Mouse (Mus musculus): Measurements from ENCODE around the gene Kif1a. TPM values are rescaled to one million over a fixed set of nuclear protein-coding genes. Genes with fewer than 3 reads are reported as not detected.

The Kif1a gene
- polyA plus RNA-seq, 1 experiment from 2014 or later, result 6.3 TPM

GRCm38 (mm10) chr1:93051124-93051833 lies 50.5 kb downstream of the Kif1a start:
- Histone ChIP-seq H3K4me1 (ENCODE audit: control insufficient read depth, insufficient read depth, low read length) (no peaks in the 10 kb centered on the region), H3K9me3 (replicated peaks; ENCODE audit: control insufficient read depth, low read length) (no peaks in the 10 kb centered on the region), H3K27ac (ENCODE audit: low read depth, low read length) (no peak overlapping the region), H3K9ac (ENCODE audit: low read depth, low read length) (no peak overlapping the region), H3K4me2 (no peak overlapping the region), H3K27me3 (ENCODE audit: control insufficient read depth, insufficient read depth, low read length) (peaks cover 13% of the 10 kb centered on the region), H3K36me3 (ENCODE audit: control insufficient read depth, insufficient read depth, low read length) (no peaks in the 10 kb centered on the region), H3K4me3 (ENCODE audit: low read depth, low read length) (no peak overlapping the region)
- WGBS (ENCODE audit: insufficient replicate concordance), result 60% methylated on average over 19 of the region's 23 CpGs
- no peak for ATAC-seq (replicated peaks; ENCODE audit: insufficient number of reproducible peaks, low FRiP score, low TSS enrichment)

- 84% methylated on average over 3 of the region's 3 CpGs for WGBS (ENCODE audit: insufficient replicate concordance)
- Histone ChIP-seq H3K27ac (ENCODE audit: low read depth, low read length) (no peak overlapping the region), H3K36me3 (ENCODE audit: control insufficient read depth, insufficient read depth, low read length) (no peaks in the 10 kb centered on the region), H3K9me3 (replicated peaks; ENCODE audit: control insufficient read depth, low read length) (no peaks in the 10 kb centered on the region), H3K27me3 (ENCODE audit: control insufficient read depth, insufficient read depth, low read length) (peaks cover 13% of the 10 kb centered on the region), H3K9ac (ENCODE audit: low read depth, low read length) (no peak overlapping the region), H3K4me1 (ENCODE audit: control insufficient read depth, insufficient read depth, low read length) (no peaks in the 10 kb centered on the region; the same call in 1 of the 2 replicates), H3K4me2 (no peak overlapping the region), H3K4me3 (ENCODE audit: low read depth, low read length) (no peak overlapping the region)
- ATAC-seq (replicated peaks; ENCODE audit: insufficient number of reproducible peaks, low FRiP score, low TSS enrichment), result no peak
Observed at GRCm38 (mm10) chr1:93050071-93050470, 51.7 kb downstream of the Kif1a start.

GRCm38 (mm10) chr1:93046153-93046789 lies 55.5 kb downstream of the Kif1a start:
- H3K4me1 ChIP-seq (ENCODE audit: control insufficient read depth, insufficient read depth, low read length), result no peaks in the 10 kb centered on the region; the same call in 1 of the 2 replicates
- ATAC-seq (replicated peaks; ENCODE audit: insufficient number of reproducible peaks, low FRiP score, low TSS enrichment), result peak; percentile 62; the same call in 1 of the 2 replicates
- no peaks in the 10 kb centered on the region for H3K9me3 ChIP-seq (replicated peaks; ENCODE audit: control insufficient read depth, low read length)
- H3K4me2 ChIP-seq, result no peak overlapping the region
- H3K9ac ChIP-seq (ENCODE audit: low read depth, low read length), result no peak overlapping the region
- H3K27me3 ChIP-seq (ENCODE audit: control insufficient read depth, insufficient read depth, low read length), result peaks cover 9% of the 10 kb centered on the region
- H3K27ac ChIP-seq (ENCODE audit: low read depth, low read length), result no peak overlapping the region
- no peak overlapping the region for H3K4me3 ChIP-seq (ENCODE audit: low read depth, low read length)
- no peaks in the 10 kb centered on the region for H3K36me3 ChIP-seq (ENCODE audit: control insufficient read depth, insufficient read depth, low read length)
- WGBS (ENCODE audit: insufficient replicate concordance), result 76% methylated on average over 10 of the region's 10 CpGs

GRCm38 (mm10) chr1:93035981-93036380 lies 65.8 kb downstream of the Kif1a start:
- WGBS (ENCODE audit: insufficient replicate concordance), result 82% methylated on average over 4 of the region's 4 CpGs
- no peak overlapping the region for H3K9ac ChIP-seq (ENCODE audit: low read depth, low read length)
- no peaks in the 10 kb centered on the region for H3K9me3 ChIP-seq (replicated peaks; ENCODE audit: control insufficient read depth, low read length)
- no peaks in the 10 kb centered on the region for H3K36me3 ChIP-seq (ENCODE audit: control insufficient read depth, insufficient read depth, low read length)
- H3K4me1 ChIP-seq (ENCODE audit: control insufficient read depth, insufficient read depth, low read length), result peaks cover 12% of the 10 kb centered on the region; the same call in 1 of the 2 replicates
- H3K27ac ChIP-seq (ENCODE audit: low read depth, low read length), result no peak overlapping the region
- ATAC-seq (replicated peaks; ENCODE audit: insufficient number of reproducible peaks, low FRiP score, low TSS enrichment), result no peak
- no peak overlapping the region for H3K4me2 ChIP-seq
- no peak overlapping the region for H3K4me3 ChIP-seq (ENCODE audit: low read depth, low read length)
- 0 out of 2 replicates have a peak, but pooled peaks cover 3% of the 10 kb centered on the region for H3K27me3 ChIP-seq (ENCODE audit: control insufficient read depth, insufficient read depth, low read length)

- Histone ChIP-seq H3K9ac (ENCODE audit: low read depth, low read length) (0 out of 2 replicates have a peak overlapping the region, but pooled peaks have one; percentile 44), H3K27me3 (ENCODE audit: control insufficient read depth, insufficient read depth, low read length) (0 out of 2 replicates have a peak, but pooled peaks cover 3% of the 10 kb centered on the region), H3K4me1 (ENCODE audit: control insufficient read depth, insufficient read depth, low read length) (peaks cover 12% of the 10 kb centered on the region; the same call in 1 of the 2 replicates), H3K4me2 (0 out of 2 replicates have a peak overlapping the region, but pooled peaks have one; percentile 11), H3K27ac (ENCODE audit: low read depth, low read length) (peak overlapping the region; percentile 58; the same call in 1 of the 2 replicates), H3K4me3 (ENCODE audit: low read depth, low read length) (no peak overlapping the region), H3K36me3 (ENCODE audit: control insufficient read depth, insufficient read depth, low read length) (no peaks in the 10 kb centered on the region), H3K9me3 (replicated peaks; ENCODE audit: control insufficient read depth, low read length) (no peaks in the 10 kb centered on the region)
- ATAC-seq (replicated peaks; ENCODE audit: insufficient number of reproducible peaks, low FRiP score, low TSS enrichment), result peak; percentile 93
- WGBS (ENCODE audit: insufficient replicate concordance), result 24% methylated on average over 8 of the region's 8 CpGs
Observed at GRCm38 (mm10) chr1:93033989-93034388, 67.8 kb downstream of the Kif1a start.

GRCm38 (mm10) chr1:93031199-93031598 lies 70.6 kb downstream of the Kif1a start:
- Histone ChIP-seq H3K9me3 (replicated peaks; ENCODE audit: control insufficient read depth, low read length) (no peaks in the 10 kb centered on the region), H3K4me3 (ENCODE audit: low read depth, low read length) (no peak overlapping the region), H3K36me3 (ENCODE audit: control insufficient read depth, insufficient read depth, low read length) (no peaks in the 10 kb centered on the region), H3K9ac (ENCODE audit: low read depth, low read length) (no peak overlapping the region), H3K27me3 (ENCODE audit: control insufficient read depth, insufficient read depth, low read length) (no peaks in the 10 kb centered on the region), H3K4me2 (no peak overlapping the region), H3K27ac (ENCODE audit: low read depth, low read length) (no peak overlapping the region), H3K4me1 (ENCODE audit: control insufficient read depth, insufficient read depth, low read length) (peaks cover 12% of the 10 kb centered on the region; the same call in 1 of the 2 replicates)
- 75% methylated on average over 3 of the region's 3 CpGs for WGBS (ENCODE audit: insufficient replicate concordance)
- no peak for ATAC-seq (replicated peaks; ENCODE audit: insufficient number of reproducible peaks, low FRiP score, low TSS enrichment)

GRCm38 (mm10) chr1:93030060-93030459 lies 71.7 kb downstream of the Kif1a start:
- WGBS (ENCODE audit: insufficient replicate concordance), result 59% methylated on average over 2 of the region's 2 CpGs

GRCm38 (mm10) chr1:93029387-93029786 lies 72.4 kb downstream of the Kif1a start:
- no peaks in the 10 kb centered on the region for H3K36me3 ChIP-seq (ENCODE audit: control insufficient read depth, insufficient read depth, low read length)
- H3K9me3 ChIP-seq (replicated peaks; ENCODE audit: control insufficient read depth, low read length), result no peaks in the 10 kb centered on the region
- 86% methylated on average over 10 of the region's 10 CpGs for WGBS (ENCODE audit: insufficient replicate concordance)
- ATAC-seq (replicated peaks; ENCODE audit: insufficient number of reproducible peaks, low FRiP score, low TSS enrichment), result no peak
- no peaks in the 10 kb centered on the region for H3K27me3 ChIP-seq (ENCODE audit: control insufficient read depth, insufficient read depth, low read length)
- H3K9ac ChIP-seq (ENCODE audit: low read depth, low read length), result no peak overlapping the region
- H3K4me2 ChIP-seq, result no peak overlapping the region
- H3K27ac ChIP-seq (ENCODE audit: low read depth, low read length), result no peak overlapping the region
- H3K4me1 ChIP-seq (ENCODE audit: control insufficient read depth, insufficient read depth, low read length), result peaks cover 7% of the 10 kb centered on the region; the same call in 1 of the 2 replicates
- H3K4me3 ChIP-seq (ENCODE audit: low read depth, low read length), result no peak overlapping the region

More at GRCm38 (mm10) chr1:93030060-93030459, 71.7 kb downstream of the Kif1a start:
- no peak overlapping the region for H3K9ac ChIP-seq (ENCODE audit: low read depth, low read length)
- H3K4me2 ChIP-seq, result no peak overlapping the region
- no peaks in the 10 kb centered on the region for H3K27me3 ChIP-seq (ENCODE audit: control insufficient read depth, insufficient read depth, low read length)
- H3K4me3 ChIP-seq (ENCODE audit: low read depth, low read length), result no peak overlapping the region
- H3K36me3 ChIP-seq (ENCODE audit: control insufficient read depth, insufficient read depth, low read length), result no peaks in the 10 kb centered on the region
- no peak for ATAC-seq (replicated peaks; ENCODE audit: insufficient number of reproducible peaks, low FRiP score, low TSS enrichment)
- H3K4me1 ChIP-seq (ENCODE audit: control insufficient read depth, insufficient read depth, low read length), result peaks cover 12% of the 10 kb centered on the region; the same call in 1 of the 2 replicates
- no peaks in the 10 kb centered on the region for H3K9me3 ChIP-seq (replicated peaks; ENCODE audit: control insufficient read depth, low read length)
- H3K27ac ChIP-seq (ENCODE audit: low read depth, low read length), result no peak overlapping the region

Measured in heart, embryonic 11.5 days (tissue).